Mouse (Mus musculus) heart, embryonic 11.5 days (tissue): Measurements from ENCODE around the gene Cox7a2. TPM values are rescaled to one million over a fixed set of nuclear protein-coding genes. Genes with fewer than 3 reads are reported as not detected.

Experiments used
- ATAC-seq: fragments of 200-750 bp; cut with Nextera tagmentation; replicated peaks from 2 replicates; pipeline ENCODE4 v1.8.0; 2017; ENCODE audit warnings: moderate library complexity; ENCODE audit not compliant: insufficient number of reproducible peaks, low FRiP score, low TSS enrichment
- H3K27ac ChIP-seq: fragments of 300-500 bp; sonication (generic); 2 replicates; pipeline ENCODE4 v1.5.1; 2014; ENCODE audit warnings: mild to moderate bottlenecking, low read depth, low read length
- H3K27me3 ChIP-seq: fragments of 300-500 bp; sonication (generic); 2 replicates; pipeline ENCODE4 v1.6.1; 2014; ENCODE audit warnings: mild to moderate bottlenecking, low read length, mixed read lengths; ENCODE audit not compliant: control insufficient read depth, insufficient read depth
- H3K36me3 ChIP-seq: fragments of 300-500 bp; sonication (generic); 2 replicates; pipeline ENCODE4 v1.6.1; 2014; ENCODE audit warnings: mild to moderate bottlenecking, low read length, moderate library complexity, mixed read lengths; ENCODE audit not compliant: control insufficient read depth, insufficient read depth
- H3K4me1 ChIP-seq: fragments of 300-500 bp; sonication (generic); 2 replicates; pipeline ENCODE4 v1.6.1; 2014; ENCODE audit warnings: low read length; ENCODE audit not compliant: control insufficient read depth, insufficient read depth
- H3K4me2 ChIP-seq: fragments of 300-500 bp; sonication (generic); 2 replicates; pipeline ENCODE4 v1.6.1; 2014; ENCODE audit warnings: mild to moderate bottlenecking, moderate library complexity
- H3K4me3 ChIP-seq: fragments of 300-500 bp; sonication (generic); 2 replicates; pipeline ENCODE4 v1.5.1; 2014; ENCODE audit warnings: low read depth, low read length
- H3K9ac ChIP-seq: fragments of 300-500 bp; sonication (generic); 2 replicates; pipeline ENCODE4 v1.6.1; 2014; ENCODE audit warnings: mild to moderate bottlenecking, low read depth, low read length, moderate library complexity
- H3K9me3 ChIP-seq: fragments of 300-500 bp; sonication (generic); replicated peaks from 2 replicates; pipeline ENCODE4 v1.6.1; 2016; ENCODE audit warnings: low read length; ENCODE audit not compliant: control insufficient read depth
- WGBS: fragments of 180-500 bp; shearing (Covaris S2); extraction: QIAGEN DNeasy Blood & Tissue Kit; methylation state at CpG from one replicate; pipeline ENCODE4 v1.1.7; 2014; ENCODE audit not compliant: insufficient replicate concordance; 5-methylcytosine and 5-hydroxymethylcytosine counted together
- polyA plus RNA-seq: library from polyadenylated mRNA; unstranded; fragments of >200 nt; fragmentation: Nextera tagmentation; extraction: Ambion mirVana; gene quantifications from 2 replicates; pipeline ENCODE4 v1.2.1, GENCODE M21; 2014

Gene Cox7a2
- polyA plus RNA-seq, 1 experiment from 2014 or later, result 1,220 TPM

DNA sequence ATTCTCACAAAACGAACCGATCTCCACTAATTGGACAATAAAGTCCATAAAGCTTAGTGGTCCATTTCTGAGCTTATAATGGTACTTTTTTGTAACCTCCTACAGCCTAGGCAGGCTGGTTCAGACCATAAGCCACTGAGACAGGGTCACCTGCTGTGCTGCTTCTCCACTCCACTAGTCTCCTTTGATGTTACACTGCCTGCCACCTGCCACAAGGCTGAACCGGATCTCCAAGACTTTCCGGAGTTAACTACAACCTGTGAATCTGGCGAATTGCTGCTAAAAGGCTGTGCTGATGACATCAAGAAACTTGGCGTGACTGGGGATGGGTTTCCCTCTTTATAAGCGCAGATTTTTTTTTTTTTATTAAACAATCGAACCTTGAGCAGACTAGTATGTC is 7.8 kb downstream of the Cox7a2 start:
- WGBS, result 73% methylated on average over 8 of the region's 8 CpGs
- no peak for ATAC-seq
- H3K9me3 ChIP-seq, result no peaks in the 10 kb centered on the region
- no peaks in the 10 kb centered on the region for H3K4me1 ChIP-seq
- H3K27ac ChIP-seq, result no peak overlapping the region
- no peak overlapping the region for H3K9ac ChIP-seq
- no peaks in the 10 kb centered on the region for H3K27me3 ChIP-seq
- H3K4me3 ChIP-seq, result no peak overlapping the region
- H3K4me2 ChIP-seq, result no peak overlapping the region
- peaks cover 7% of the 10 kb centered on the region for H3K36me3 ChIP-seq

DNA sequence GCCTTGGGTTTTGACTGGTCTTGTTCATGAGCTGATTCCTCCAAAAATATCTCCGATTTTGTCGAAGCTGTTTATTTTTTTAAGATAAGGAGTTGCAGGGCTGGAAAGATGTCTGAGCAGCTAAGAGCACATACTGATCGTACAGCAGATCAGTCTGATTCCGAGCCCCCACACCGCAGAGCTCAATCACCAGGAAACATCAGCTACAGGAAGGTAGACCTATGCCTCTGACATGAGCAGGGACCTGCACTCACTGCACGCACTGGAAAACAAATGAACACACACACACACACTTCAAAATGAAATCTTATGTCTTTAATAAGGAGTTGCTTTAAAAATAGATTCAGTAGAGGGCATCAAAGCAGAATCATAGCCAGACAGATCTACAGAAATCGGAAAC is 9.0 kb downstream of the Cox7a2 start:
- Histone ChIP-seq H3K4me2 (no peak overlapping the region), H3K4me3 (no peak overlapping the region), H3K9me3 (no peaks in the 10 kb centered on the region), H3K36me3 (0 out of 2 replicates have a peak, but pooled peaks cover 4% of the 10 kb centered on the region), H3K27me3 (no peaks in the 10 kb centered on the region), H3K4me1 (no peaks in the 10 kb centered on the region), H3K27ac (no peak overlapping the region), H3K9ac (no peak overlapping the region)
- ATAC-seq, result no peak
- 51% methylated on average over 7 of the region's 7 CpGs for WGBS

DNA sequence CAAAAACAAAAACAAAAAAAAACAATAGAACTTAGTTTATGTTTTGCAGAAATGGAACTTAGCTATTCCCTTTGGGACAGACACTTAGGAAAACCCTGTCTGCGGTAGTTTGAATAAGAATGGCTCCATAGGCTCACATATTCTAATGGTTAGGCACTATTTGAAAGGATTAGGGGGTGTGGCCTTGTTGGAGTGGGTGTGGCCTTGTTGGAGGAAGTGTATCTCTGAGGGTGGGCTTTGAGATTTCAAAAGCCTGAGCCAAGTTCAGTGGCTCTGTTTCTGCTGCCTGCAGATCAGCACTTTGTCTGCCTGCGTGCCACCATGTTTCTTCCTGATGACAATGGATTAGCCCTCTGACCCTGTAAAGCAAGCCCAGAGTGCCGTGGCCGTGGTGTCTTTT is 14.6 kb downstream of the Cox7a2 start:
- Histone ChIP-seq H3K4me2 (no peak overlapping the region), H3K4me3 (no peak overlapping the region), H3K9ac (no peak overlapping the region), H3K9me3 (no peaks in the 10 kb centered on the region), H3K4me1 (no peaks in the 10 kb centered on the region), H3K27ac (no peak overlapping the region), H3K27me3 (no peaks in the 10 kb centered on the region), H3K36me3 (no peaks in the 10 kb centered on the region)
- ATAC-seq, result no peak
- WGBS, result 69% methylated on average over 4 of the region's 4 CpGs

DNA sequence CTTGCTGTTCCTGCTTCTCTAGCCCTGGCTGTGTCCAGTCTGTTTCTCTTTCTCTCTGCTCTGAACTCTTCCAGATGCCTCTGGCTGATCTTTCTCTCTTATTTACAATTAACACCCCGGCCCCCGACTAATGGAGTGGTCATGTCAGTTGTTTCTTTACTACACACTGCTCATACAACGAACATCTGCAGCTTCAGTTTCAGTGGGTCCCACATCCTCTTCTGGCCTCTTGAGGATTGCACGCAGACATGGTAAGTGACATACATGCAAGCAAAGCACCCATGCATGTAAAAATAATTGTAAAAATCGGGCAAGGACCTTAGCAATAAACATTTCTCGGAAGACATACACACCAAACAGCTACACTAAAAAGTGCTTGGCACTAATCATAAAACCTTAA is 24.1 kb downstream of the Cox7a2 start:
- no peak for ATAC-seq
- no peaks in the 10 kb centered on the region for H3K9me3 ChIP-seq
- no peaks in the 10 kb centered on the region for H3K4me1 ChIP-seq
- H3K27ac ChIP-seq, result no peak overlapping the region
- whole genome bisulfite sequencing, result 81% methylated on average over 6 of the region's 6 CpGs
- no peak overlapping the region for H3K9ac ChIP-seq
- no peak overlapping the region for H3K4me2 ChIP-seq
- no peaks in the 10 kb centered on the region for H3K36me3 ChIP-seq
- H3K27me3 ChIP-seq, result no peaks in the 10 kb centered on the region
- H3K4me3 ChIP-seq, result no peak overlapping the region

DNA sequence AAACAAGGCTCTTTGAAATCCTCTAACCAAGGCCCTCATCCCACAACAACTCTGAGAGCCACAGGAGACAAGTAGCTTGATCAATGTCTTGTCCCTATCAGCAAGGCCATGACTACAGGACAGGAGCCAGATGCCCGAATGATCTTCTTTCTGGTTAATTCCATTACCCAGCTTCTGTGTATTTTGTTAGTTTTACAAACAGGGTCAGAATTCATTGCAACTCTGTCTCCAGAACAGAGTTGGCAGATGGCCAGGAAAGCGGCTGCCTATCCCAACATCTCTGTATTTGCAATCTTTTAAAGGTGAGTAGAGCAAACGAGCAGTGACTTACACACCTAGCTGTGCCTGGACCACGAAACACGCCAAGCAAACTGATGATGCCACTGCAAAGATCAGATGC is 29.4 kb downstream of the Cox7a2 start:
- Histone ChIP-seq H3K9ac (no peak overlapping the region), H3K27me3 (no peaks in the 10 kb centered on the region), H3K4me1 (no peaks in the 10 kb centered on the region), H3K4me2 (no peak overlapping the region), H3K27ac (no peak overlapping the region), H3K9me3 (no peaks in the 10 kb centered on the region), H3K4me3 (no peak overlapping the region), H3K36me3 (no peaks in the 10 kb centered on the region)
- ATAC-seq, result no peak
- 78% methylated on average over 5 of the region's 5 CpGs for WGBS

DNA sequence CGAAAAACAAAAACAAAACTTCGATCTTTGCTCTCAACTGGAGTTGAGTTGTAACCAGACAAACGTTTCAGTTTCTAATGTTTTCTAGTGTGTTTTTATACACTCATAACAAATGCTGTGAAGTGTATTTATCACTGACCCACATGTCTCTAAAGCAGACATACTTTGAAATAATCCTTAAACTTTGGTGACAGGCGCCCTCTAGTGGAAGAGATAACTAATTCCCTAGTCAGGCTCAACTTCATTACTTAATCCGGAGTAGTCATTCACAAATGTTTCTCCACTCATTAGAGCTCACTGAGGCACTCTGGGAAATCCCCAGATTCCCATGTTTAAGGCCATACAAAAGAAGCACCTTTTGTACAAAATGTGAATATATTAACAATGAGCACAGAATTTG is 36.6 kb downstream of the Cox7a2 start:
- ATAC-seq, result no peak
- Histone ChIP-seq H3K9ac (no peak overlapping the region), H3K4me2 (no peak overlapping the region), H3K27me3 (peaks cover 21% of the 10 kb centered on the region), H3K4me3 (no peak overlapping the region), H3K36me3 (no peaks in the 10 kb centered on the region), H3K27ac (no peak overlapping the region), H3K9me3 (peaks cover 6% of the 10 kb centered on the region; the same call in 1 of the 2 replicates), H3K4me1 (0 out of 2 replicates have a peak, but pooled peaks cover 2% of the 10 kb centered on the region)
- WGBS, result 30% methylated on average over 5 of the region's 5 CpGs

DNA sequence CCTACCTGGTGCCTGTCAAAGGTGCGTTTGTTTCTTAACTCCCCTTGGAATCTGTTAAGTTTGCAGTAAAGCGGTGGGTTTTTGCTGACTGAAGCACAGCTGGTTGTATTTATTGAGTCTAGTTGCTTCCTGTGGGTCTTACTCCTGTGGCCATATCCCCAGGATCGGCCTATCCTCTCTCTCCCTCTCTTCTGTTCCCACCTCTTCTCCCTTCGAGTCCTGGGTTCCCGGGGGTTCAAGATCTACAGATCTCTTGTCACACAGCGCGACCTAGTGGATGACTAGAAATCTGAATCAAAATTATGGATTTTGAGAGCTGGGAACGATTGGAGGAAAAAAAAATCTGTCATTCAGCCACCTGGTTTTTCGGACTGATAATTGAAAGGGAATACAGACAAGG is 38.6 kb downstream of the Cox7a2 start:
- Histone ChIP-seq H3K4me2 (peak overlapping the region; percentile 14; the same call in 1 of the 2 replicates), H3K27me3 (peaks cover 28% of the 10 kb centered on the region), H3K36me3 (no peaks in the 10 kb centered on the region), H3K9me3 (peaks cover 6% of the 10 kb centered on the region; the same call in 1 of the 2 replicates), H3K4me1 (0 out of 2 replicates have a peak, but pooled peaks cover 4% of the 10 kb centered on the region), H3K9ac (no peak overlapping the region), H3K27ac (no peak overlapping the region), H3K4me3 (no peak overlapping the region)
- ATAC-seq, result no peak
- 10% methylated on average over 9 of the region's 9 CpGs for WGBS

DNA sequence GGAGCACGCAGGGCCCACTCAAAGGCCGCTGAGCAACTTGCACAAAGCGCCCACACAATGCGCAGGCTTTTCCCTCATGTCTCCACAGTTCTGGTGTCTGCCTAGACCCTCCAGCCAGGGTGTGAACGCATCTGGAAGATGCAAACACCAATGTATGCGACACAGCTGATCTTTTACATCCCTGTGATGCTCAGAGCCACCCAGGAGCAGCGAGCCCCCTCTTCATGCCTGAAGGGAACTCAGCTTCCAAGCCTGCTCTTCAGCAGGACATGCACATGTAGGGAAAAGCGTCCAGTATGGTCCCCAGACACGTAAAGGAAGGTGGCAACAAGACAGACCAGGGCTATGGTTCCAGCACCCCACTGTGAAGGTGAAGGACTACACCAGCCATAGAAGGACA is 39.5 kb downstream of the Cox7a2 start:
- Histone ChIP-seq H3K9ac (no peak overlapping the region), H3K36me3 (no peaks in the 10 kb centered on the region), H3K27me3 (peaks cover 28% of the 10 kb centered on the region), H3K4me1 (peaks cover 9% of the 10 kb centered on the region), H3K27ac (no peak overlapping the region), H3K9me3 (peaks cover 6% of the 10 kb centered on the region; the same call in 1 of the 2 replicates), H3K4me2 (peak overlapping the region; percentile 76; the same call in 1 of the 2 replicates), H3K4me3 (no peak overlapping the region)
- 32% methylated on average over 9 of the region's 9 CpGs for WGBS
- ATAC-seq, result no peak

DNA sequence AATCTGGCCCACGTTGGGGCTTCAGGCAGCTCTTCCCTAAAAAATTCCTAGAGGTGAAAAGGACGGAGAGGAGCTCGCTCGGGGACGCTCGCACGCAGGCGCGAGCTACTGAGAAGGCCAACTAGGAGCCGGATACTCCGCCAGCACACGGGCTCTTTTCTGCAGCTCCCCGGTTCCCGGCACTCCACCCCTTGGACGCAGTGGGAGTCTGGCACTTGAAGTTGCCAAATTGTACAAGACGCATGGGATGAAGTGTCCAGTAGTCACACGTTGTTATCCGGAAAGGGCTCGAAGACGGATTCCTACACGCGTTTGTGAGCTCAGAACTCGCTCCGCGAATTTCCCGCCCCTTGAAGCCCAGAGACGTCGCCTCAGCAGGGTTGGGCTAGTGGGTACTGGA is 40.2 kb downstream of the Cox7a2 start:
- H3K9ac ChIP-seq, result peak overlapping the region; percentile 66
- WGBS, result under 1% methylated on average over 28 of the region's 28 CpGs

More for the DNA sequence above, 40.2 kb downstream of the Cox7a2 start:
- peaks cover 31% of the 10 kb centered on the region for H3K27me3 ChIP-seq
- peaks cover 6% of the 10 kb centered on the region; the same call in 1 of the 2 replicates for H3K9me3 ChIP-seq
- no peaks in the 10 kb centered on the region for H3K36me3 ChIP-seq
- H3K4me1 ChIP-seq, result peaks cover 13% of the 10 kb centered on the region
- ATAC-seq, result no peak
- H3K4me2 ChIP-seq, result peak overlapping the region; percentile 76
- peak overlapping the region; percentile 53 for H3K4me3 ChIP-seq
- no peak overlapping the region for H3K27ac ChIP-seq
